Mouse (Mus musculus) lung, adult 2 months (tissue): ENCODE data around the gene Bcat1.

Experiments used
- CTCF ChIP-seq: fragments of 200-500 bp; IDR thresholded peaks from 2 replicates; pipeline ENCODE4 v1.5.1; 2011; ENCODE audit warnings: mild to moderate bottlenecking, low read length, control low read depth; ENCODE audit not compliant: insufficient read depth
- POLR2A ChIP-seq: fragments of 200-500 bp; IDR thresholded peaks from 2 replicates; pipeline ENCODE4 v1.6.1; 2011; ENCODE audit warnings: low read depth, mild to moderate bottlenecking, control low read depth, low read length, borderline replicate concordance; ENCODE audit errors: extremely low read depth

- TF ChIP-seq POLR2A, result no peak
- no peak for TF ChIP-seq CTCF
These were observed 59.3 kb downstream of the Bcat1 start for GRCm38 (mm10) chr6:145016639-145017038.
